Mouse (Mus musculus): ENCODE data around the gene Pdzd2.

DNA sequence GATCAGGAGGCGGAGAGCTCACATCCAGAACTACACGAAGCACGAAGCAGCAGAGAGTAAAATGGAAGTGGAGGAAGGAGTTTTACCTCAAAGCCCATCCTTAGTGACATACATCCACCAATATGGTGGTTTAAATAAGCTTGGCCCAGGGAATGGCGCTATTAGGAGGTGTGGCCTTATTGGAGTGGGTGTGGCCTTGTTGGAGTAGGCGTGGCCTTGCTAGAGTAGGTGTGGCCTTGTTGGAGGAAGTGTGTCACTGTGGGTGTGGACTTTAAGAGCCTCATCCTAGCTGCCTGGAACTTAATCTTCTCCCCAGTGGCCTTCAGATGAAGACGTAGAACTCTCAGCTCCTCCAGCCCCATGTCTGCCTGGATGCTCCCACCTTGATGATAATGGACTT lies 73.8 kb downstream of the Pdzd2 start:
- TF ChIP-seq GATA1 (IDR thresholded peaks at IDR 0.05; ENCODE audit: low read length) (no peak), TAL1 (IDR thresholded peaks at IDR 0.05; ENCODE audit: low read length) (no peak)
